Mouse (Mus musculus): Measurements from ENCODE around the gene Atp6v1d.

- TF ChIP-seq POLR2A (IDR thresholded peaks at IDR 0.05; ENCODE audit: insufficient read depth, low read depth, low read length) (peak; percentile 2; the same call in 1 of the 2 replicates), CTCF (IDR thresholded peaks at IDR 0.05; ENCODE audit: insufficient read depth, low read depth, low read length) (no peak)
Observed at GRCm38 (mm10) chr12:78862254-78862730, 854 bp upstream of the Atp6v1d start.
